Mouse (Mus musculus): ENCODE results near the gene Atrnl1. TPM values are rescaled to one million over a fixed set of nuclear protein-coding genes. Genes with fewer than 3 reads are reported as not detected.

Gene Atrnl1
- total RNA-seq, 2 experiments from 2014 or later, result 62.6 to 67.3 TPM

DNA sequence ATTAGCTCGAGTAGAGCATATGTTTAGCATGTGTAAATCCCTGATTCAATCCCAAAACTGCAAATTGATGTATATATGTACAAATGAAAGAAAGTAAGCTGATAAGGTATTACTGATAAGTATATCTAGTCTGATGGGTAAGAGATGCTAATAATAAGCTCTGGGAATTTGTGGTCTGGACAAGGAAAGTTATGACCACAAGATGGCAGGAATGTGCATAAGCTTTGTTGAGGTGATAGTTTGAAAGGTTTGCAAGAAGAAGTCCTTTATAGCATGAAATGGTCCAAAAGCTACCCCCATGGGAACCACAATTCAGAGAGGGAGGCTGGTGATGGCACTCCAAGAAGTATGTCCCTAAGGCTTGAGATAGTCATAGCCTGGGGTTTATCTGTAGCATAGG is 289.2 kb downstream of the Atrnl1 start:
- no peak for DNase-seq (ENCODE audit: extremely low spot score in 1 of 2, low spot score in 1 of 2)

DNA sequence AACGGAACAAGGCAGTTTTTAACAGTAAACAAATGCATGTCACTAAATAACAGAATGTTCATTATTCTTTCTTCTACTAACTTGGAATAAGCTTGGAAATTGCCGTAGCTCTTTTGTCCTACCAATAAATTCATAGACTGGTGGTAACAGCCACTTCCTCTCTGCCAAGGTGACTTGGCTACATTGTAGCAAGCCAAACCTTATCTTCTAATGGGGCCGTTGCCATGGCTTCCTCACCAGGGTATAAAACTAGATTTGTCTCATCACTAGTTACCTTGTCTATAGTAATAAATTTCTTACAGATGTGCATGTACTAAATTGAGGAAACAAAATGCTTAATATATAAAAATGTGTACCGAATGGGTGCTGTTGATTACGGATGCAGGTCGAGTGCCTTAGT is 298.6 kb downstream of the Atrnl1 start:
- DNase-seq (ENCODE audit: extremely low spot score in 1 of 2, low spot score in 1 of 2), result no peak

DNA sequence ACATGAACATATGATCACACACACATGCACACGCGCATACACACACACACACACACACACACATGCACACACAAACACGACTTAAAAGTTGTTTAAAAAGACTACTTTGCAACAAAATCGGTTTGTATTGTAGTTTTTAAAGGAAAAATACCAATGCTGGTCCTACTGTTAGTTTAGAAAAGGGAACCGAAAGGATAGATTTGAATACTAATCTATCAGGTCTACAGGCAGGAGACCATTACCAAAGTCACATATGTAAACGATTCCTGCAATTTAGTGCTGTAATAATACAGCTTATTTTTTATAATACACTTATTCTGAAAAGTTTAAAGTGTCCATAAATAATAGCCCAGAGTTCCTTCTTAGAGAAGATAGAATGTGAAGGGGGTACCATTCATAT is 299.8 kb downstream of the Atrnl1 start:
- no peak for DNase-seq (ENCODE audit: extremely low spot score in 1 of 2, low spot score in 1 of 2)

DNA sequence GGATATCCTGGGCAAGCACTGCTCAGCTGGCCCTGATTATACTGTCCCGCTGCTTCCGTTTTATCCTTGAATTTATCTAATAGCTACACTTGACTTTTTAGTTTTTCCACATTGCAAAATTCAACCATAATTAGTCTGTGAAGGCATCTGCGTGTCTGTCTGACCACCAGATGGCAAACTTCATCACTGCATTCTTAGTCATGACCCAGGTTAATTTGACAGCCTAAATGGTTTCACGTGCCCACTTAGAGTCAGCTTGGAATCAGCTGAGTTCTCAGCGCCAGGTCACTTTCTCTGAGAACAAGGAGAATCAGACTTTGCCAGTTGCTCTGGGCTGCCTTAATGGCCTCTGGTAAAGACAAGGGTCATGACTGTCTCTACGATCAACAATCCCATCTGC is 305.5 kb downstream of the Atrnl1 start:
- no peak for DNase-seq (ENCODE audit: extremely low spot score in 1 of 2, low spot score in 1 of 2)

DNA sequence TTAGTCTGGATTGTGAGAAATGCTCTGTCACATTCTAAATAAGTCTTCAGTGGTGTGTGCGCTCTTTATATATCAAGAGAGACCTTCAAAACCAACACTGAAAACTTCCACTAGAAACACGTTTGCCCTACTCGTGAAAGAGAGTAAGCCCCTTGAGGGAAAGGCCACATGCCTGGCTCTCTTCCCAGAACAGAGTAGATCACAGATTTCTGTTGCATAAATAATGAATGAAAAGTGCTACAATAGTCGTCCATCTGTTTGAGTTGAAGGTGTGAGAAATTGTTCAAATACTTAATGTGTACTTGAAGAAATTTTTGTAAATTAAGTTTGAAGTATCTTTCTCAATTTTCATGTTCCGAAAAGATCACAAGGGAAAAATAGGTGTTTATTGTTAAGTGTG is 312.2 kb downstream of the Atrnl1 start:
- DNase-seq (ENCODE audit: extremely low spot score in 1 of 2, low spot score in 1 of 2), result no peak

DNA sequence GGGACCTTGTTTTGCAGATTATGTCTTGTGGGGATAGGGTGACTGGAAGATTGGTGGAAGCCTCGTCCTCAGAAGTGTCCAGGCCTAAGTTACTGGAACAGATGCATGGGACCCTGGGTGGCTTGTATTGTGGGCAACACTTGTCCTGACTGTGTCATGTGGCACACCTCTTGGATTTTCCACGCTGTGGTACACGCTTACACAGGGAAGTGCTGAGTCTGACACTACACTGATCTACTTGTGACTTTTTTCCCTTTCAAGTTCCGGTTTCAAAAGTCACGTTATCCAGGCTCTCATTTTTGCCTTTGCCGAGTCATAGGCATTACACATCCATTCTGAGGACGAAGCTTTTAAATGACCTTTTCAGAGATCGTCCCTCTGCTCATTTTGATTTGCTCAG is 314.0 kb downstream of the Atrnl1 start:
- DNase-seq (ENCODE audit: extremely low spot score in 1 of 2, low spot score in 1 of 2), result no peak

- no peak for DNase-seq (ENCODE audit: extremely low spot score in 1 of 2, low spot score in 1 of 2)
Observed at GRCm38 (mm10) chr19:57925681-57926080, 314.8 kb downstream of the Atrnl1 start.

DNA sequence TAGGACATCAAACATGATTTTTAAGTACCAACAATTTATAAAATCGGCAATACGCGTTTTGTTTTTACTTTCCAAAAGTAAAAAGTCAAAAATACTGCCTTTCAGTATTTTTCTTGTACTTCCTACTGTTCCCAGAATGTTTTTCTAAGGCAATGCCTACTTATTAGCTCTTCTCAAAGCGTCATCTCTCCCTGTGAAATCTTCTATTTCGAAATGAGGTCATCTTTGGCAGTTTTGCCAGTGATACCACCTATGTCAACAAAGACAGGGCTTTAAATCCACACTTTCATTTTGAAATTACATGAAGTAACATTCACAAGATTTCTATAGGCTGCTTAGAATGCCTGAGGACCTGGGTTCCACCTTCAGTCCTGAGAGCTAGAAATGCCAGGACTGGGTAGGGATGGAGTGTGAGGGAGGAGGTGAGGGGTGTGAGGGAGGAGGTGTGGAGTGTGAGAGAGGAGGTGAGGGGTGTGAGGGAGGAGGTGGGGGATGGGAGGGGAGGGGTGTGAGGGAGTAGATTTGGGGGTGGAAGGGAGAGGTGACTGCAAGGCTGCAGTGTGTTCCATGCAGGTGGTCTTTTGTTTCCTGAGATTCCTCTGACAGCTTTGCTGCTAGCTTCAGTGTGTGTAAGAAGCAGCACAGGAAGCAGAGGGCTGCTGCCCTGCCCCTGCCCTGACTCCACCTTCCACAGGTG is 315.5 kb downstream of the Atrnl1 start:
- no peak for DNase-seq (ENCODE audit: extremely low spot score in 1 of 2, low spot score in 1 of 2)

DNA sequence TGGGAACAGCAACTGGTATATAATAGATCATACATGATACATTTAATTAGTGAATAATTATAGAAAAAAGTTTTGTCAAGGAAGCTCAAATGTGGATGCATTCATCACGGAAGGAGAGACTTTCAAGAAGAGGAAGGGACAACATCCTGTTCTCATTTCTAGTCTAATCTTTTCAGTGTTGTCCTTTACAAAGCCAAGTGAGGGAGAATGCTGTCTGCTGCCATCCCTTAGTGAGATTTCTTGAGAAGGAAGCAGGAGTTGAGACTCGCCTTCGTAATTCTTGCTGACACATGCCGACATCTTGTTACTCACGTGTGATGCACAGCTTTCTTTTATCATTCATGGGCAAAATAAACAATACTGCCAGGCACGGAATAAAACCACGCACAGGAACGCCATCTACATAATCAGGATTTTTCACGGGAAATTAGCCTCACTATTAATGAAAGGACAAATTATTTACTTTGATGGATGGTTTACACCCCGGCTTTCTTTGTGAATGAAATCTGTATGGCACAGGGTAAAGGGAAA is 316.2 kb downstream of the Atrnl1 start:
- no peak for DNase-seq (ENCODE audit: extremely low spot score in 1 of 2, low spot score in 1 of 2)

DNA sequence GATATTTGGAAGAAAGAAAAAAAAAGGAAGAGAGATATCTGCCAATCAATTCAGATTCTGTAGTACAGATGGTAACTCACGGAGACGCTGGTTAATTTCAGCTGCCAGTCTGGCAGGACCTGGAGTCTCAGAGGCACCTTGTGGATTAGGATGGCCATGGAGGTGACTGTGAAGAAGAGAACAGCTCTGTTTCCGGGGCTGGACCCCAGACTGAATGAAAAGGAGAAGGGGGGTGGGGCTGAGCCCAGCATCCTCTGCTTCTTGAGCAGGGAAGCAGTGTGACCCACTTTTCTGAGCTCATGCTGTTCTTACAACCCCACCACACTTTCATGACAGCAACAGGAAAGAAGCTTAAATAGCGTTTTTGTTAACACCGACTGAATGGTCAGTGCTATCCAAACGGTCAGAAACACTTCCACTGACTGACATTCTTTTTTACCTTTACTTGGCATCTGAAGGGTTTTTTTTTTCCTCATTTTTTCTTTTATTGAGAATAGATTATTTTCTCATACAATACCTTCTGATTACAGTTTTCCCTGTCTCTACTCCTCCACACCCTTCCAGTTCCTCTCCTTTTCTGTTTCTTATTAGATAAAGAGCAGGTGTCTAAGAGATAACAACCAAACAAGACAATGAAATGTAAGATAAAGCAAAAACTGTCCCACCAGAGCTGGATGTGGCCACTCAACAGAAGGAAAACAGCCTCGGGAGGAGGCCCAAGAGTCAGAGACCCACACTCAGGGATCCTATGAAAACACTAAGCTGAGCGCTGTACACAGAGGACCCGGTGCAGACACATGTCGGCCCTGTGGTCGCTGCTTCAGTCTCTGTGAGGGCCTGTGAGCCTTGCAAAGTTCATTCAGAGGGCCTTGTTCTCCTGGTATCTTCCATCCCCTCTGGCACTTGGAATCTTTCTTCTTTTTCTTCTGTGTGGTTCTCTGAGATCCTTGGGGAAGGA is 317.0 kb downstream of the Atrnl1 start:
- DNase-seq (ENCODE audit: extremely low spot score in 1 of 2, low spot score in 1 of 2), result no peak

DNA sequence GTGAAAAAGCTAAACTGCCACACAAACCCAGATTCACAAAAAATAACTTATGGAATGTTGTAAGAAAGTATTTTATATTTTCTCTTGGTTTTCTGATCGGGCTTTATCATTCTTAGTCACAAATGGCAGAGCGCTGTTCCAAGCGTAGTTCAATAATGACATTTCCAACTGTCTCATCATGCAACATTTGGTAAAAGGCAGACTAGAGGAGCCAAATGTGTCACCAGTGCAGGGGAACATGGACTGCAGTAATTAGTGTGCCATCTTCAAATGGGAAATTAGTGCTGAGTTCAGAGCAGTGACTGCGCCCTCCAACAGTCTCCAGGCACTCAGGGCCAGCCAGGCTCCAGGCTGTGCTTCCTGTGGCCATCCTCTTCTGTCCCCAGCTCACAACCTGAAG is 320.8 kb downstream of the Atrnl1 start:
- DNase-seq (ENCODE audit: extremely low spot score in 1 of 2, low spot score in 1 of 2), result no peak

DNA sequence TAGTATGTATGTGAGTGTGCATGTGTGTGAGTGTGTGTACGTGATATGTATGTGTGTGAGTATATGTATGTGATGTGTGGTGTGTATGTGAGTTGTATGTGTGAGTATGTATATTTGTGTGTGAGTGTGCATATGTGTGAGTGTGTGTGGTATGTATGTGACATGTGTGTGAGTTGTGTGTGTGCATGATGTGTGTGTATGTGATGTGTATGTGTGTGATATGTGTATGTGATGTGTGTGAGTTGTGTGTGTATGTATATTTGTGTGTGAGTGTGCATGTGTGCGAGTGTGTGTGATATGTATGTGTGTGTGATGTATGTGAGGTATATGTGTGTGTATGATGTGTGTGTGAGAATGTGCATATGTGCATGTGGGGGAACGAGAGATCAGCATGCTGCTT is 326.0 kb downstream of the Atrnl1 start:
- no peak for DNase-seq (ENCODE audit: extremely low spot score in 1 of 2, low spot score in 1 of 2)

- no peak for DNase-seq (ENCODE audit: extremely low spot score in 1 of 2, low spot score in 1 of 2)
Observed at GRCm38 (mm10) chr19:57939166-57939565, 328.3 kb downstream of the Atrnl1 start.

DNA sequence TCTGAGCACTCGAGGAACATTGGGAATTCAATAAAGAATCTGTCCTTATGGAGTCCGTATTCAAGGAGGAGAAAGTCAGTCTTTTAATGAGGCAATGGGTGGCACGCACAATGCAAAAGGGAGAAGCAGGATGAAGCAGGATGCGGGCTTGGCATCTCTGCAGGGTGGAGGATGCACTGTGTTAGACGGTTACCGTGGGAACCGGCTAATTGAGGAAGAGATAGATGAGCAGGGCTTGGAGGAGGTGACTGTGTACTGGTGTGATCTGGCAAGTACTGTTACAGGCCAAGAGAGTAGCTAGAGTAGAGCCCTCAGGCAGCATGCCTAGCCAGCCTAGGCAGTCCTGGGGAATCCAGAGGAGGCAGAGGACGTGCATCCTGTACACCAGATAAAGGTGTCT is 330.7 kb downstream of the Atrnl1 start:
- no peak for DNase-seq (ENCODE audit: extremely low spot score in 1 of 2, low spot score in 1 of 2)

- no peak for DNase-seq (ENCODE audit: extremely low spot score in 1 of 2, low spot score in 1 of 2)
Observed at GRCm38 (mm10) chr19:57942281-57942680, 331.4 kb downstream of the Atrnl1 start.

- no peak for DNase-seq (ENCODE audit: extremely low spot score in 1 of 2, low spot score in 1 of 2)
Observed at GRCm38 (mm10) chr19:57943308-57943707, 332.5 kb downstream of the Atrnl1 start.

GRCm38 (mm10) chr19:57944680-57945079 is 333.8 kb downstream of the Atrnl1 start:
- DNase-seq (ENCODE audit: extremely low spot score in 1 of 2, low spot score in 1 of 2), result no peak

DNA sequence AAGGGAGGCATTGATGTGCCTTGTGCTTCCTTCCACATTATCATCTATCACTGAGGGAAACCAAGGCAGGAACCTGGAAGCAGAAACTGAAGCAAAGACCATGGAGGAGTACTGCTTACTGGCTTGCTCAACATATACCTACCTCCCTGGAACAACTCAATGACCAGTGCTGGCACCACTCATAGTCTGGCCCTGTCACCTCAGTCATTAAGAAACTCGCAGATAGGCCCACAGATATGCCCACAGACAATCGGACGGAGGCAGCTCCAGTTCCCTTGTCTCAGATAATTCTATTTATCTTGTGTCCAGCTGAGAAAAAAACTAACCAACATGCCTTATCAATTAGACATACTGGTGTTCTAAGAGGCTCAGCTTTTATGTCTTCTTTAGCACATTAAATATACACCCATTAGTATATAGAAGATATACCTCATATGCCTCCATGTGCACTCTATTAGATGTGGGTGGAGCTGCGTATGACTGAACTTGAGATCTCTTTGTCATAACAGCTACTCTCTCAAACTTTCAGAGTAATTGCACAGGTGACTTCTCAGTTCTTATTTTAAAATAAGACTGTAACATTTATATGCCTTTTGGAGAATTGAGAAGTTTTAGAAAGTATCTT is 334.9 kb downstream of the Atrnl1 start:
- DNase-seq (ENCODE audit: extremely low spot score in 1 of 2, low spot score in 1 of 2), result no peak

DNA sequence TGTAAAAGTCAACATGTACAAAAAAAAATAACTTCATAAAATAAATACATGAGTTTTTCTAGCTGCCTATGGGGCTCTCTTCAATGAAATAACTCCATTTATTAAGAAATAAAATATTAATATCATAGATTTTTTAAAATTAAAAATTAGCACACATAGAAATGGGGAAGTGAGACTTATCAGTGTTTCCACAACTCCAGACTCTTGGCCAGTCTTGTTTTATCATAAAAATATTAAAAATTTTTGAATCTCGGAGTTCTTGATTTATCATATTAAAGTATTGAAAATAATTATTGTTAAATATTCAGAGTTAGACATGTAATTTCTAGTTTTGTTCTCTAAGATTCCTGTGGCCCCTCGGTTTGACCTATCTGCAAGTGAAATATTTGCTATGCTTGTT is 337.7 kb downstream of the Atrnl1 start:
- no peak for DNase-seq (ENCODE audit: extremely low spot score in 1 of 2, low spot score in 1 of 2)

DNA sequence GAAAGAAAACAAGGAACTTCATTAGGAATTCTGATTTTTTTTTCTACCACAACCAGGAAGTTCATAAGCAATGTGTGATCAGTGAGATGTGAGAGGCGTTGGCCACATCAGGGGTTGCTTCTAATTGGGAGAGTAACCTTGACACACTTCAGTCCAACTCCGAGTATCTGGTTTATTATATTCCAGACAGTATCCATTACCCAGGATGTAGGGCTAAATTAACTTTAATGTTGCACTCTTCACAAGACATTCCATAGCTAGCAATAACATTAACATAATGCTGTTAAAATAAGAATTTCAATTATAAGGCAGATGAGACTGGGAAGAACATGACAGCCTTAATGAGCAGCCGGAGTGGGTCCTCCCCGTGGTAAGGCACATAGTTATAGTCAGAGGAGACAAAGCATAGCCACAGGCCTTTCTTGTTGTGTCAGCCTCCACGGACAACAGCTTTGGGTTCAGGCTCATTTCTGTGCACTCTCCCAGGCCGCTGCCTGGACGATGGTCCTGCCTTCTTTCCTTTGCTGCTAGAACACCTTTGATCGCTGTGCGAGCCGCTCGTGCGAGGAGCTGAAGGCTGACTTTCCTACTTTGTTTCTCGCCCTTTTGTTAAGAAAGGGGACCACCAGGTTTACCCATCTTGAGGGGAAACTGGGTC is 338.6 kb downstream of the Atrnl1 start:
- DNase-seq (ENCODE audit: extremely low spot score in 1 of 2, low spot score in 1 of 2), result no peak

GRCm38 (mm10) chr19:57954131-57954530 is 343.3 kb downstream of the Atrnl1 start:
- peak in 1 of 2 experiments; percentile 2 for DNase-seq (ENCODE audit: extremely low spot score in 1 of 2, low spot score in 1 of 2)

All from layer of hippocampus, postnatal 25 days (tissue).